Mouse (Mus musculus) thymus, adult 2 months (tissue): Measurements from ENCODE around the gene Gm48551.
A peak's percentile ranks its signal among the peaks of the same experiment; 100 is the strongest.

Source experiments
- CTCF ChIP-seq: fragments of 200-500 bp; IDR thresholded peaks from 2 replicates; pipeline ENCODE4 v1.5.1; 2012; ENCODE audit warnings: mild to moderate bottlenecking, control low read depth, low read length, moderate library complexity, borderline replicate concordance; ENCODE audit not compliant: control insufficient read depth, poor library complexity, insufficient read depth; ENCODE audit errors: extremely low read depth
- POLR2A ChIP-seq: fragments of 200-500 bp; IDR thresholded peaks from 2 replicates; pipeline ENCODE4 v1.6.1; 2012; ENCODE audit warnings: mild to moderate bottlenecking, low read length, control low read depth, moderate library complexity; ENCODE audit not compliant: control insufficient read depth, poor library complexity, insufficient read depth; ENCODE audit errors: extremely low read depth

- TF ChIP-seq CTCF (0 out of 2 replicates have a peak, but pooled peaks have one; percentile 23), POLR2A (no peak)
Observed at GRCm38 (mm10) chr10:81416581-81417226, 32.4 kb downstream of the Gm48551 start.
